15 mouse cellular contexts compared by ENCODE assay signal in the genomic region with DNA sequence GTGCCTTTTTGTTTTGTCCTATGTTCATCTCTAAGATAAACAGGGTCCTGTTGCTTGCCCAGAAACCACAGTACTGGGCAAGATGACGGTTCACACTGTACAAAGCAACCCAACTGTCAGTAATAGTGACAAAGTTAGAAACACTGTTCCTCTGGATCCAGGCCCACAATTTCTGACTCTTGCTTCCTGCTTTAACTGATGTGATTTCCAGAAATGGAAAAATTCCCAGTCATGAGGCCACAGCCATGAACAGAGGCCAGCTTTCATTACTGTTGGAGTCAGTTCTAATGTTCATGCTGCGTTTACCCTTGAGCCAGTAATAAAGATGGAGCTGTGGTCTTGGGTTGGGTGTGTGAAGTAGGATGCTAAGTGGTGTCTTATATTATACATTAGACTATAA.
A peak's percentile ranks its signal among the peaks of the same experiment; 100 is the strongest.
DNase-seq lines count a peak whose midpoint lies in the region; ATAC-seq and TF ChIP-seq lines count a peak whose summit lies in the region.
"Had no signal": no experiment of that assay in that cellular context is flagged by ENCODE, and none has a peak within 500 bp of the region (broad histone marks: within the 10 kb centered on the region; RNA-seq: fewer than 3 reads in every experiment).

No protein-coding gene starts in this region.

- H3K4me1 ChIP-seq in limb, embryonic 13.5 days, result no peaks in the 10 kb centered on the region
- no peaks in the 10 kb centered on the region for H3K4me1 ChIP-seq in limb, embryonic 10.5 days
- H3K4me1 ChIP-seq: embryonic facial prominence, embryonic 13.5 days; forebrain, embryonic 13.5 days; midbrain, embryonic 15.5 days; neural tube, embryonic 12.5 days; stomach, embryonic 15.5 days had no signal

- peak; percentile 24 for DNase-seq in gastrocnemius, adult 18-20 months (ENCODE audit: low spot score)
- no peak for DNase-seq in gastrocnemius, adult 2 months
- DNase-seq in limb, embryonic 10.5 days (ENCODE audit: low spot score), result no peak
- DNase-seq in heart, adult 9 months (ENCODE audit: low spot score in 2 of 2), result peak; percentile 39 to 52
- peak; percentile 63 for DNase-seq in lung, postnatal 10 days
- no peak for DNase-seq in kidney, postnatal 14 days
- DNase-seq: kidney, adult 11 months; kidney, postnatal 36 days had no signal

- no peak for TF ChIP-seq CTCF in gastrocnemius, adult 2 months (IDR thresholded peaks at IDR 0.05)

- H3K4me2 ChIP-seq in limb, embryonic 13.5 days (replicated peaks), result no peak overlapping the region
- H3K4me2 ChIP-seq: embryonic facial prominence, embryonic 13.5 days; forebrain, embryonic 13.5 days; midbrain, embryonic 15.5 days; neural tube, embryonic 12.5 days; stomach, embryonic 15.5 days had no signal

- no peaks in the 10 kb centered on the region for H3K36me3 ChIP-seq in limb, embryonic 13.5 days
- H3K36me3 ChIP-seq in limb, embryonic 10.5 days, result no peaks in the 10 kb centered on the region
- H3K36me3 ChIP-seq: embryonic facial prominence, embryonic 13.5 days; midbrain, embryonic 15.5 days; neural tube, embryonic 12.5 days; stomach, embryonic 15.5 days had no signal

- peaks cover 1% of the 10 kb centered on the region; the same call in 1 of the 2 replicates for H3K9me3 ChIP-seq in limb, embryonic 13.5 days
- no peaks in the 10 kb centered on the region for H3K9me3 ChIP-seq in limb, embryonic 10.5 days (replicated peaks)
- H3K9me3 ChIP-seq: embryonic facial prominence, embryonic 13.5 days; forebrain, embryonic 13.5 days; midbrain, embryonic 15.5 days; neural tube, embryonic 12.5 days; stomach, embryonic 15.5 days had no signal

- intact Hi-C loops in gastrocnemius, adult 2 months (cut with DNase I), result no loop called here

- H3K4me3 ChIP-seq in gastrocnemius, adult 2 months, result no peak overlapping the region
- H3K4me3 ChIP-seq in limb, embryonic 13.5 days, result no peak overlapping the region
- no peak overlapping the region for H3K4me3 ChIP-seq in limb, embryonic 10.5 days
- H3K4me3 ChIP-seq: embryonic facial prominence, embryonic 13.5 days; forebrain, embryonic 13.5 days; midbrain, embryonic 15.5 days; neural tube, embryonic 12.5 days; stomach, embryonic 15.5 days had no signal

- ATAC-seq in limb, embryonic 13.5 days (ENCODE audit: low FRiP score, low read depth), result peak; percentile 83
- no peak for ATAC-seq in erythroid progenitor cell, adult 5-6 weeks (replicated peaks; ENCODE audit: low FRiP score, poor library complexity, severe bottlenecking)
- ATAC-seq: forebrain, embryonic 13.5 days; midbrain, embryonic 15.5 days had no signal

- no peak overlapping the region for H3K9ac ChIP-seq in limb, embryonic 13.5 days
- H3K9ac ChIP-seq: embryonic facial prominence, embryonic 13.5 days; forebrain, embryonic 13.5 days; midbrain, embryonic 15.5 days; neural tube, embryonic 12.5 days; stomach, embryonic 15.5 days had no signal

- H3K27ac ChIP-seq in gastrocnemius, adult 2 months, result no peak overlapping the region
- no peak overlapping the region for H3K27ac ChIP-seq in limb, embryonic 13.5 days
- H3K27ac ChIP-seq in limb, embryonic 10.5 days, result no peak overlapping the region
- H3K27ac ChIP-seq: embryonic facial prominence, embryonic 13.5 days; forebrain, embryonic 13.5 days; midbrain, embryonic 15.5 days; neural tube, embryonic 12.5 days; stomach, embryonic 15.5 days had no signal

- 55% methylated on average over 2 of the region's 2 CpGs for WGBS in limb, embryonic 13.5 days
- WGBS in limb, embryonic 10.5 days, result 81% methylated on average over 2 of the region's 2 CpGs

- H3K27me3 ChIP-seq in limb, embryonic 13.5 days, result no peaks in the 10 kb centered on the region
- no peaks in the 10 kb centered on the region for H3K27me3 ChIP-seq in limb, embryonic 10.5 days (ENCODE audit: low read depth, poor library complexity, severe bottlenecking)
- H3K27me3 ChIP-seq: embryonic facial prominence, embryonic 13.5 days; forebrain, embryonic 13.5 days; midbrain, embryonic 15.5 days; neural tube, embryonic 12.5 days; stomach, embryonic 15.5 days had no signal

Comparison
In these comparisons a context has a peak if more than half of its experiments do, and no peak if none do; other contexts are left out.
1. DNase-seq: peak in gastrocnemius, adult 18-20 months (single experiment), heart, adult 9 months (2 of 2) and lung, postnatal 10 days (single experiment); none in gastrocnemius, adult 2 months (single experiment), limb, embryonic 10.5 days (single experiment) and kidney, postnatal 14 days (single experiment).